Mouse (Mus musculus): ENCODE measurements around the gene Bank1.

- TF ChIP-seq GATA1 (IDR thresholded peaks at IDR 0.05; ENCODE audit: borderline replicate concordance, low read length) (no peak), FLI1 (IDR thresholded peaks at IDR 0.05; ENCODE audit: low read length) (no peak)
Observed at GRCm38 (mm10) chr3:136308487-136308886, 17.4 kb downstream of the Bank1 start.
